ENCODE assay signal across 20 mouse cellular contexts in genomic region chr17:24636781-24637481, GRCm38 (mm10). TPM values are rescaled to one million over a fixed set of nuclear protein-coding genes. Genes with fewer than 3 reads are reported as not detected.
DNase-seq lines count a peak whose midpoint lies in the region; ATAC-seq and TF ChIP-seq lines count a peak whose summit lies in the region.
"Had no signal": no experiment of that assay in that cellular context is flagged by ENCODE, and none has a peak within 500 bp of the region (broad histone marks: within the 10 kb centered on the region; RNA-seq: fewer than 3 reads in every experiment).

No protein-coding gene starts in this region.

- no peaks in the 10 kb centered on the region for H3K79me2 ChIP-seq in heart, adult 2 months (replicated peaks; ENCODE audit: control insufficient read depth, insufficient read depth, low read length)

- H3K27me3 ChIP-seq in heart, adult 2 months (ENCODE audit: control insufficient read depth, insufficient read depth, low read length) = no peaks in the 10 kb centered on the region
- peaks cover 16% of the 10 kb centered on the region for H3K27me3 ChIP-seq in megakaryocyte, embryonic 14.5 days (replicated peaks)
- no peaks in the 10 kb centered on the region for H3K27me3 ChIP-seq in limb, embryonic 13.5 days
- H3K27me3 ChIP-seq in cerebellum, adult 2 months (ENCODE audit: control insufficient read depth, insufficient read depth, low read length) = no peaks in the 10 kb centered on the region
- H3K27me3 ChIP-seq in liver, embryonic 12.5 days (replicated peaks) = no peaks in the 10 kb centered on the region
- H3K27me3 ChIP-seq: kidney, embryonic 15.5 days; limb, embryonic 15.5 days had no signal

- intact Hi-C loops in heart, adult 2 months (cut with DNase I) = no loop called here
- intact Hi-C loops in left cerebral cortex, postnatal 36 days (cut with DNase I) = no loop called here

- TF ChIP-seq CTCF in heart, adult 2 months (IDR thresholded peaks at IDR 0.05) = no peak
- no peak for TF ChIP-seq CTCF in cerebellum, adult 2 months (IDR thresholded peaks at IDR 0.05; ENCODE audit: borderline replicate concordance, insufficient read depth, low read depth, low read length)

- no peak overlapping the region for H3K4me3 ChIP-seq in heart, adult 2 months
- peak overlapping the region; percentile 3 for H3K4me3 ChIP-seq in megakaryocyte, embryonic 14.5 days (replicated peaks)
- H3K4me3 ChIP-seq in limb, embryonic 13.5 days = no peak overlapping the region
- H3K4me3 ChIP-seq in cerebellum, adult 2 months (replicated peaks; ENCODE audit: insufficient read depth, low read depth, low read length) = no peak overlapping the region
- no peak overlapping the region for H3K4me3 ChIP-seq in liver, embryonic 12.5 days
- H3K4me3 ChIP-seq: erythroblast, embryonic 14.5 days; kidney, embryonic 15.5 days; left cerebral cortex, adult 2 months; limb, embryonic 15.5 days had no signal

- H3K27ac ChIP-seq in heart, adult 2 months = peak overlapping the region; percentile 45
- no peak overlapping the region for H3K27ac ChIP-seq in limb, embryonic 13.5 days
- no peak overlapping the region for H3K27ac ChIP-seq in cerebellum, adult 2 months (ENCODE audit: insufficient read depth, low read length)
- H3K27ac ChIP-seq in liver, embryonic 12.5 days = no peak overlapping the region
- H3K27ac ChIP-seq: kidney, embryonic 15.5 days; left cerebral cortex, adult 2 months; limb, embryonic 15.5 days had no signal

- peak; percentile 24; the same call in 1 of the 2 replicates for TF ChIP-seq POLR2A in heart, adult 2 months (IDR thresholded peaks at IDR 0.05; ENCODE audit: insufficient read depth, low read depth, low read length)
- TF ChIP-seq POLR2A in cerebellum, adult 2 months (IDR thresholded peaks at IDR 0.05; ENCODE audit: borderline replicate concordance, insufficient read depth, low read length) = no peak

- TF ChIP-seq EP300 in heart, adult 2 months (IDR thresholded peaks at IDR 0.05; ENCODE audit: insufficient read depth, low read depth, low read length) = 0 out of 2 replicates have a peak, but pooled peaks have one; percentile 32

- peaks cover 12% of the 10 kb centered on the region for H3K36me3 ChIP-seq in heart, adult 2 months (ENCODE audit: control insufficient read depth, insufficient read depth, low read length)
- H3K36me3 ChIP-seq in megakaryocyte, embryonic 14.5 days (replicated peaks; ENCODE audit: low read length) = peaks cover 34% of the 10 kb centered on the region
- peaks cover 23% of the 10 kb centered on the region for H3K36me3 ChIP-seq in limb, embryonic 13.5 days
- H3K36me3 ChIP-seq in liver, embryonic 12.5 days = peaks cover 15% of the 10 kb centered on the region; the same call in 1 of the 2 replicates

- no peak for ATAC-seq in megakaryocyte, adult 5-6 weeks (ENCODE audit: poor library complexity, severe bottlenecking)
- no peak for ATAC-seq in limb, embryonic 13.5 days (ENCODE audit: low FRiP score, low read depth)
- no peak for ATAC-seq in liver, embryonic 12.5 days

- H3K9me3 ChIP-seq in megakaryocyte, embryonic 14.5 days = no peaks in the 10 kb centered on the region
- H3K9me3 ChIP-seq in limb, embryonic 13.5 days = no peaks in the 10 kb centered on the region
- no peaks in the 10 kb centered on the region for H3K9me3 ChIP-seq in liver, embryonic 12.5 days (replicated peaks)
- H3K9me3 ChIP-seq: kidney, embryonic 15.5 days; limb, embryonic 15.5 days had no signal

- DNase-seq in heart, adult 2 months = peak; percentile 36 to 53
- DNase-seq in heart, adult 8-10 months (ENCODE audit: low spot score) = no peak
- DNase-seq in left cerebral cortex, postnatal 36 days (ENCODE audit: low spot score in 2 of 2) = no peak
- DNase-seq in cerebellum, adult 2 months = no peak
- DNase-seq: adrenal gland, postnatal 14 days; cerebellum, adult 9-11 months; gastrocnemius, postnatal 36 days; heart, postnatal 36 days; midbrain, embryonic 14.5 days; right cerebral cortex, postnatal 14 days; thymus, postnatal 36 days had no signal

- WGBS in heart, adult 2 months = 59% methylated on average over 5 of the region's 5 CpGs
- 78% methylated on average over 5 of the region's 5 CpGs for WGBS in limb, embryonic 13.5 days
- 72% methylated on average over 5 of the region's 5 CpGs for WGBS in cerebellum, adult 2 months
- 60% methylated on average over 5 of the region's 5 CpGs for WGBS in liver, embryonic 12.5 days (ENCODE audit: insufficient replicate concordance)

- H3K4me2 ChIP-seq in limb, embryonic 13.5 days (replicated peaks) = no peak overlapping the region
- H3K4me2 ChIP-seq in liver, embryonic 12.5 days = no peak overlapping the region
- H3K4me2 ChIP-seq: kidney, embryonic 15.5 days; limb, embryonic 15.5 days had no signal

- H3K9ac ChIP-seq in heart, adult 2 months (ENCODE audit: low read depth, low read length) = no peak overlapping the region
- H3K9ac ChIP-seq in limb, embryonic 13.5 days = 0 out of 2 replicates have a peak overlapping the region, but pooled peaks have one; percentile 1
- H3K9ac ChIP-seq in liver, embryonic 12.5 days = no peak overlapping the region
- H3K9ac ChIP-seq: kidney, embryonic 15.5 days; limb, embryonic 15.5 days had no signal

- peaks cover 35% of the 10 kb centered on the region for H3K4me1 ChIP-seq in heart, adult 2 months (ENCODE audit: control insufficient read depth, insufficient read depth, low read length)
- peaks cover 51% of the 10 kb centered on the region for H3K4me1 ChIP-seq in megakaryocyte, embryonic 14.5 days
- H3K4me1 ChIP-seq in limb, embryonic 13.5 days = peaks cover 41% of the 10 kb centered on the region
- H3K4me1 ChIP-seq in cerebellum, adult 2 months (ENCODE audit: control insufficient read depth, insufficient read depth, low read length) = peaks cover 5% of the 10 kb centered on the region; the same call in 1 of the 2 replicates
- H3K4me1 ChIP-seq in liver, embryonic 12.5 days = peaks cover 31% of the 10 kb centered on the region

RNA-seq across cellular contexts. Expression of gene Nthl1, which starts 4.5 kb away (rescaled TPM):
- total RNA-seq in heart, adult 2 months (2021) = 1 to 10 TPM; 2.9 to 3.4 TPM
- polyA plus RNA-seq in heart, adult 2 months (2012; rRNA removed) = 4.4 and 7.0 TPM in 2 replicates
- 1 to 10 TPM; 2.6 to 3.5 (median 2.8) TPM for total RNA-seq in heart, adult 8-10 months (2022)
- polyA plus RNA-seq in megakaryocyte, embryonic 14.5 days (2012; ENCODE audit: insufficient read depth, low replicate concordance) = 8.2 TPM in 1 of 2 replicates, not detected in the other
- total RNA-seq in megakaryocyte, adult 5-6 weeks (2015) = 0.50 and 2.1 TPM in 2 replicates
- total RNA-seq in megakaryocyte, adult 5-6 weeks (2017) = 3.4 and 4.7 TPM in 2 replicates
- 23.7 and 25.0 TPM in 2 replicates for polyA plus RNA-seq in limb, embryonic 13.5 days (2015; fragmentation: Nextera tagmentation; extraction: Ambion mirVana)
- total RNA-seq in left cerebral cortex, postnatal 36 days (2021) = 1 to 10 TPM; 4.2 to 6.6 TPM
- 9.0 TPM in 2 replicates for polyA plus RNA-seq in cerebellum, adult 2 months (2012; rRNA removed)
- polyA plus RNA-seq in liver, embryonic 12.5 days (2016; fragmentation: Nextera tagmentation; extraction: Ambion mirVana) = 11.3 and 12.4 TPM in 2 replicates

RNA-seq across cellular contexts. Expression of gene Tsc2, which starts 4.5 kb away (rescaled TPM):
- 100 to 1,000 TPM; 104 to 110 TPM for total RNA-seq in heart, adult 2 months (2021)
- 178 and 194 TPM in 2 replicates for polyA plus RNA-seq in heart, adult 2 months (2012; rRNA removed)
- total RNA-seq in heart, adult 8-10 months (2022) = 100 to 1,000 TPM; 123 to 135 (median 133) TPM
- polyA plus RNA-seq in megakaryocyte, embryonic 14.5 days (2012; ENCODE audit: insufficient read depth, low replicate concordance) = 26.7 and 30.6 TPM in 2 replicates
- total RNA-seq in megakaryocyte, adult 5-6 weeks (2015) = 60.9 and 78.2 TPM in 2 replicates
- 25.5 and 32.4 TPM in 2 replicates for total RNA-seq in megakaryocyte, adult 5-6 weeks (2017)
- 65.5 and 72.2 TPM in 2 replicates for polyA plus RNA-seq in limb, embryonic 13.5 days (2015; fragmentation: Nextera tagmentation; extraction: Ambion mirVana)
- 100 to 1,000 TPM; 116 to 157 TPM for total RNA-seq in left cerebral cortex, postnatal 36 days (2021)
- polyA plus RNA-seq in cerebellum, adult 2 months (2012; rRNA removed) = 168 and 194 TPM in 2 replicates
- polyA plus RNA-seq in liver, embryonic 12.5 days (2016; fragmentation: Nextera tagmentation; extraction: Ambion mirVana) = 30.8 and 35.0 TPM in 2 replicates

RNA-seq across cellular contexts. Expression of gene Slc9a3r2, which starts 13.2 kb away (rescaled TPM):
- total RNA-seq in heart, adult 2 months (2021) = 100 to 1,000 TPM in 1 of 2 experiments, 10 to 100 TPM in 1; 100.0 to 110 TPM
- 125 and 147 TPM in 2 replicates for polyA plus RNA-seq in heart, adult 2 months (2012; rRNA removed)
- total RNA-seq in heart, adult 8-10 months (2022) = 100 to 1,000 TPM in 2 of 4 experiments, 10 to 100 TPM in 2; 87.7 to 110 (median 101) TPM
- 0.85 TPM in 1 of 2 replicates, not detected in the other for polyA plus RNA-seq in megakaryocyte, embryonic 14.5 days (2012; ENCODE audit: insufficient read depth, low replicate concordance)
- total RNA-seq in megakaryocyte, adult 5-6 weeks (2015) = 0.30 and 1.4 TPM in 2 replicates
- total RNA-seq in megakaryocyte, adult 5-6 weeks (2017) = 1.1 and 1.5 TPM in 2 replicates
- 58.1 and 59.3 TPM in 2 replicates for polyA plus RNA-seq in limb, embryonic 13.5 days (2015; fragmentation: Nextera tagmentation; extraction: Ambion mirVana)
- total RNA-seq in left cerebral cortex, postnatal 36 days (2021) = 10 to 100 TPM; 51.0 to 51.2 TPM
- 140 and 146 TPM in 2 replicates for polyA plus RNA-seq in cerebellum, adult 2 months (2012; rRNA removed)
- 14.6 and 15.2 TPM in 2 replicates for polyA plus RNA-seq in liver, embryonic 12.5 days (2016; fragmentation: Nextera tagmentation; extraction: Ambion mirVana)

RNA-seq across cellular contexts. Expression of gene Npw, which starts 21.3 kb away (rescaled TPM):
- total RNA-seq in heart, adult 2 months (2021) = not detected
- not detected in 2 replicates for polyA plus RNA-seq in heart, adult 2 months (2012; rRNA removed)
- not detected for total RNA-seq in heart, adult 8-10 months (2022)
- 1.1 TPM in 1 of 2 replicates, not detected in the other for polyA plus RNA-seq in megakaryocyte, embryonic 14.5 days (2012; ENCODE audit: insufficient read depth, low replicate concordance)
- not detected in 2 replicates for total RNA-seq in megakaryocyte, adult 5-6 weeks (2015)
- not detected in 2 replicates for total RNA-seq in megakaryocyte, adult 5-6 weeks (2017)
- polyA plus RNA-seq in limb, embryonic 13.5 days (2015; fragmentation: Nextera tagmentation; extraction: Ambion mirVana) = 0.80 TPM in 2 replicates
- total RNA-seq in left cerebral cortex, postnatal 36 days (2021) = 1 to 10 TPM; 1.1 to 1.3 TPM
- polyA plus RNA-seq in cerebellum, adult 2 months (2012; rRNA removed) = not detected in 2 replicates
- polyA plus RNA-seq in liver, embryonic 12.5 days (2016; fragmentation: Nextera tagmentation; extraction: Ambion mirVana) = 0.33 TPM in 1 of 2 replicates, not detected in the other
- total RNA-seq: adrenal gland, postnatal 14 days; gastrocnemius, postnatal 36 days; heart, postnatal 36 days; MEL had no signal
- polyA plus RNA-seq: erythroblast, embryonic 14.5 days; limb, embryonic 15.5 days; midbrain, embryonic 14.5 days had no signal

RNA-seq across cellular contexts. Expression of gene Zfp598, which starts 32.6 kb away (rescaled TPM):
- 10 to 100 TPM; 17.4 to 17.5 TPM for total RNA-seq in heart, adult 2 months (2021)
- polyA plus RNA-seq in heart, adult 2 months (2012; rRNA removed) = 28.1 and 29.9 TPM in 2 replicates
- 10 to 100 TPM; 14.3 to 17.0 (median 15.9) TPM for total RNA-seq in heart, adult 8-10 months (2022)
- 45.3 and 55.8 TPM in 2 replicates for polyA plus RNA-seq in megakaryocyte, embryonic 14.5 days (2012; ENCODE audit: insufficient read depth, low replicate concordance)
- 18.1 and 19.2 TPM in 2 replicates for total RNA-seq in megakaryocyte, adult 5-6 weeks (2015)
- 12.7 and 17.8 TPM in 2 replicates for total RNA-seq in megakaryocyte, adult 5-6 weeks (2017)
- 22.2 and 24.7 TPM in 2 replicates for polyA plus RNA-seq in limb, embryonic 13.5 days (2015; fragmentation: Nextera tagmentation; extraction: Ambion mirVana)
- total RNA-seq in left cerebral cortex, postnatal 36 days (2021) = 10 to 100 TPM; 30.5 to 45.1 TPM
- 92.6 and 98.6 TPM in 2 replicates for polyA plus RNA-seq in cerebellum, adult 2 months (2012; rRNA removed)
- polyA plus RNA-seq in liver, embryonic 12.5 days (2016; fragmentation: Nextera tagmentation; extraction: Ambion mirVana) = 19.7 and 20.4 TPM in 2 replicates

Comparison
In these comparisons a context has a peak if more than half of its experiments do, and no peak if none do; other contexts are left out.
1. DNase-seq: peak in heart, adult 2 months (2 of 2); none in heart, adult 8-10 months (single experiment), left cerebral cortex, postnatal 36 days (0 of 2) and cerebellum, adult 2 months (0 of 2).